Mouse (Mus musculus) v-Abl transformed pro-B cells (cell line): ENCODE data around the gene Nr2e1.

Experiments
- in situ Hi-C, 2 experiments: fragments of 400-800 bp; cut with MboI; formaldehyde crosslinking; loops; one replicate each; pipeline ENCODE4 v1.15.1; 2025; ENCODE audit not compliant: unreplicated experiment in 2 of 2

Nr2e1 gene

DNA sequence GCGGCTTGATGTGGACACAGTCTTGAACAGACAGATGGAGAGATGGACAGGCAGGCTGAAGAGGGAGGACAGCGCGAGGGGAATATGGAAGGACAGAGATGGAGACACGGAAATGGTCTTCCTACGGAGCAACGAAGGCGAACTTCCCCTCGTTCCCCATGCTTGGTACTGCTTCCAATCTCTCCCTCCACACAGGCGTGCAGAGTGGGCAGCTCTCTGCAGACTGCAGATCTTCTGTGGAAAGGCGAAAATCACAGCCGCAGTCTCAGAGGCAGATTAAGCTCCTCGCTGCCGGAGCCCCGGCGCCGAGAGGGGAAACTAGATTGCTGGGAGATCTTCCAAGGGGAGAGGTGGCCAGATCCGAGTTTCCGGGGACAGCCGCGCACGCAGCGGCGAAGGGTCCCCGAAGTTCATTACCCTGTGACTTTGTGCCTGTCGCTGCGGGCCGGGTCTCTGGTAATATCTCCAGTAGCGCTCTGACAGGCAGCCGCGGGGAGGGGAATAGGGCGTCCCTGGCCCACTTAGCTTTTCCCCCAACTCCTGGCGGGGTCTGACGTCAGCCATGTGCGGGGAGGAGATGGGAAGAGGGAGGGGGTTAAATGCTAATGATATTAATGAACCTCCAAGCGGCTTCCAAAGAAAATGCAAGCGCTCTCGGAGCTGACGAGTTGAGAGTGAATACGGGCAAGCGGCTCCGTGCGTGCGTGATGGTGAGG is at the start of gene Nr2e1, which contains the start of gene Ostm1:
Gene Nr2e1, minus strand, starts transcription at position 476 of the 716 bp plus-strand sequence.
Gene Ostm1, plus strand, starts transcription at position 666 of the 716 bp plus-strand sequence.
- in situ Hi-C loops = no loop called here

DNA sequence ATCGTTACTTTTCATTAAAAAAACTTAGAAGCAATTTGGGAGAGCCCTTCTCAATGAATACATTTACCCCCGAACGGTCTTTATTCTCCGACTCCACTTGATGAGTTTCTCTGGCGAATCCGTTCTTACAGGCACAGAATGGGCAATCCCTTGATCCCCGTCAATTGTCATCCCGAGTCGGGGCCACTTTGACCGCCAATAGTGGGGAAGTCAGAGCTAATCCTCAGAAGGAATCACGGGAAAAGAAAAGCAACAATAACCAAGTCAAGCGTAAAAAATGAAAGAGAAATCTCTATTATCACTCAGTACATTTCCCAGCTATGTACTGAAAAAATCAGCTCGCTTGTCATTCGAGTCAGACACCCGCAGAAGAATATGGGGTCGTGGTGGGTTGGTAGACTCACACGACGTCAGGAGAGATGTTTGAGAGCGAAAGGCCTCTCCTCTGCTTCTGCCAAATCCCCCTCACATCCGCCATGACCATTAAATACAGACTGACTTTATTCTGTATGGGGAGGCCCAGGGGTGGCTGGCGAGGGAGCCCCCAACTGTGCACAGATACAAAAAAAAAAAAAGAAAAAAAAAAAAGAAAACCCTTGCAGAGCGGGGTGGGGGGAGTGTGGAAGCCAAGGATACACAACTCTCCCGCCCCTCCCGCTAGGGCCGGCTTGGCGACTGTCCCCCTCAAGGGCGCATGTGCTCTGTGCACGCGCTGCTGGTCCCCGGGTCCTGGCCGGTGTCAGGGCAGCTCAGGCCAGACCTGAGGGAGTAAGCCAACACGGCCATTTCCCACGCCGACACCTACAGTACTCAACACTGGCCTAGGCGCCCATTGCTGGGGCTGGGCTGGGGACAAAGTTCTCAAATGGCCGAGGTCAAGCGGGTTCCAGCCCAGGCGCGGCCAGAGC is 49.3 kb upstream of the Nr2e1 start:
- in situ Hi-C loops = loop anchor here in 1 of 2 experiments (10.0 to 25.0 kb wide), 2 partner anchors 648 to 820 kb away; partner anchors contain the start of genes Cep57l1 and Sesn1

DNA sequence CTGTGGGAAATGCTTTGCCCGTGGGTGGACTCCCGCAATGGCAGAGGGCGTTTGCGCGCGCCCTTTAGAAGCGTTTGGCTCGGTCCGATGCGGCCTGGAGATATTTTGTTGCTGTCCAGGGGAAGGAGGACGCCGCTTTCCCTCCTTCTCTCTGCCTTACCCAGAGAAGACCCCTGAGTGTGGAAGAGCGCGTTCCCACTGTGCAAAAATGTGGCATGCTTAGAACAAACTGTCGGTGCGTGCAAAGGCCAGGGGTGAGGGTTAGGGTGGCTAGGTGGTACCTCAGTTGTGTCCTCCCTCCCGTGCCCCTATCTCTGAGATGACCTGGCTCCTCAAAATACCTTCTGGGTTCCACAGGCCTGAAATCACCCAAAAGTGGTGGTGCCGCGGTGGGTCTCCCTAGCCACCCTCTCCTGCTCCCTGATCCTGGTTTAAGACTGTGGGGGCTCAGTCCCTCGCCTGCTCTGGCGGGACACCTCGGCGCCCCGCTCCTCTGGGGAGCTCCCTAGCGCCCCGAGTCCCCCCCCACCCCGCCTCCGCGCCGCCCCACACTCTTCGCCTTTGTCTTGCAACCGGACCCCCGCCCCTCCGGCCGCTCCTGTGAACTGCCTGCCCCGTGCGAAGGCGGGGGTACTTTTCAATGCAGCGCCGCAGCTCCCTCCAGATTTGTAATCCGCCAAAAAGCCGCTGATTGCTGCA is 48.5 kb upstream of the Nr2e1 start:
- in situ Hi-C loops = loop anchor here in 1 of 2 experiments (10.0 to 25.0 kb wide), 2 partner anchors 647 to 820 kb away; partner anchors contain the start of genes Cep57l1 and Sesn1

DNA sequence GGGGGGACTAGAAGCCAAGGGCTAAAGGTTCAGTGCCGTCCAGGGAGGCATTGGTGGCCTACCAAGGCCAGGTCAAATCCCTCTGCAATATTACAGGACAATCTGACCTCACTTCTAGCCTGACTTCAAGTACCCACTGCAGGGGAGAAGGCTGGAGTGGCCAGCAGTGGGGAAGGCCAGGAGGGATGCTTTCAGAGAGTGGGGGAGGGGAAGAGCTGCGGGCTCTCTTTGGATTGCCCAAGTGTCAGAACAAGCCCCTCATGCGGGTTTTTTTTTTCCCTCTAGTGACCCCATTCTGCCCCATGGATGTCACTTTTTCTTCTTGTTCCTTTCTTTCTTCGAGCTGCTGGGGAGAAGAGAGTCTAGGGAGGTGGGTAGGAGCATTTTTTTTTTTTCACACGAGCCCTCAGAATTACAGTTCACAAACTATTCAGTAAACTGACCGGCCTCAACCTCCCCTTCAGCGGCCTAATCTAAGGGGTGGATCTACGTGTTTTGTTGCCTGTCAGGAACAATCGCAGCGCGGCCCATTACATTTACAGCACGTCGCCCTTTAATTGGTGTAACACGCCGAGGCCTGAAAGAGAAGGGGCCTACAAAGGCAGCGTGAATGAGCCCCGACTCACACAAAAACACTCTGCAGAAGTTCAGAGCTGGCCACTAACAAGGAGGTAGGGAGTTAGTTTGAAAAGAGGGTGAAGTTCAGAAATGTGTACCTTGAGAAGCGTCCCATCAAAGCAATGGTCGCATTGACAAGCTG is 47.3 kb upstream of the Nr2e1 start:
- in situ Hi-C loops = loop anchor here in 1 of 2 experiments (10.0 to 25.0 kb wide), 2 partner anchors 646 to 818 kb away; partner anchors contain the start of genes Cep57l1 and Sesn1

GRCm38 (mm10) chr10:42625907-42626306 is 42.5 kb upstream of the Nr2e1 start:
- in situ Hi-C loops = loop anchor here in 1 of 2 experiments (25.0 kb wide), 1 partner anchor 814 kb away; the partner anchor contains the start of genes Cep57l1 and Sesn1

GRCm38 (mm10) chr10:42618291-42618690 is 34.9 kb upstream of the Nr2e1 start:
- in situ Hi-C loops = loop anchor here in 1 of 2 experiments (25.0 kb wide), 1 partner anchor 781 kb away; no protein-coding TSS in a partner anchor

- in situ Hi-C loops = loop anchor here in 1 of 2 experiments (25.0 kb wide), 1 partner anchor 777 kb away; no protein-coding TSS in a partner anchor
Measured at GRCm38 (mm10) chr10:42614766-42615165, 31.3 kb upstream of the Nr2e1 start.

GRCm38 (mm10) chr10:42613639-42614381 is 30.4 kb upstream of the Nr2e1 start:
- in situ Hi-C loops = loop anchor here in 1 of 2 experiments (25.0 kb wide), 1 partner anchor 777 kb away; no protein-coding TSS in a partner anchor

DNA sequence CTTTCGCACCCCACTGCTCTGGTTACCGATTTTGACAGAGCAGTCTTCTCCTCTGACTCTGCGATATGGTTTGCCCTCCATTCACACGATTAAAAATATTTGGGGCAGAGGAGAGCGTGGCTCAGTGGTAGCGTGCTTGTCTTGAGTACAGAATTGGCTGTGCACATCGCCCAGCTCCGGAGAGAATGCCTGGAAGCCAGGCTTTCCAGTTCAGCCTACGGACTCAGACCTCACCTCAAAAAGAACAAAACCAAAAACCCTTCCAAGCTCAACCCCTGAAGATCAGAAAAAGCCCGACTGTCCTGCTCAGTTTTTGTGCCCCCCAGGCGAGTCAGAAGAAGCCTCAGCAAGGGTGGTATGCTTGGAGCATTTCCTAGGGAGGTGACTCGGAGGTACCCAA is 29.6 kb upstream of the Nr2e1 start:
- in situ Hi-C loops = loop anchor here in 1 of 2 experiments (25.0 kb wide), 1 partner anchor 776 kb away; no protein-coding TSS in a partner anchor

DNA sequence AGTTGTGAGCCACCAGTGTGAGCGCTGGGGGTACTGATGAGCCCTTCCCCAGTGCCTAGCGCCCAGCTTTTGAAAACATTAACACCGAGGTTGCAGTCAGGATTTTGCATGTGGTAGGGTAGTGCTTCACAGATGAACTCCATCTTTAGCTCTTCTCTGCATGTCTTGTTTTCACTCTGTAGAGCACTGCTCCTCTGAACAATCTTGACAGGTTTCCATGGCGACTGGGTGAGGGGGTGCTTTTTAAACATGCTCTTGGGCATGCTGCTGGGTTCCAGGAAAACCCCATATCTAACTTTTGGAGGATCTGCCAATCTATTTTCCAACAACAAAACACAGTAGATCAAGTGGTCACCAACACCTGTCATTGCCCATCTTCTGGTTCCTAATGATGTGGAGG is 23.3 kb upstream of the Nr2e1 start:
- in situ Hi-C loops = loop anchor here in 1 of 2 experiments (25.0 kb wide), 1 partner anchor 769 kb away; no protein-coding TSS in a partner anchor

DNA sequence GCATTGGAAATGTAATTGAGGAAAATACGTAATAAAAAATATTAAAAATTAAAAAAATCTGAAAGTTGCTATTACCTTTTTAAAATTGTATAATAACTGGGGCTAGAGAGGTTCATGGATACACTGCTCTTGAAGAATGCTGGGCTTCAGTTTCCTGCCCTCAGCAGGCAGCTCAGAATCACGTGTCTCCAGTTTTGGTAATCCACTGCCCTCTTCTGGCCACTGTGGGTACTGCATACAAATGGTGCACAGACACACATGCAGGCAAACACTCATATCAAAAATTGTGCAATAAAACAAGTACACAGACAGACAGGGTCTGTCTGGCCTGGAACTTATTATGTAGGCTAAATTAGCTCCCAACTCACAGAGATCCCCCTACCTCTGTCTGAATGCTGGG is 21.4 kb upstream of the Nr2e1 start:
- in situ Hi-C loops = loop anchor here in 1 of 2 experiments (25.0 kb wide), 1 partner anchor 768 kb away; no protein-coding TSS in a partner anchor

GRCm38 (mm10) chr10:42601556-42601955 is 18.1 kb upstream of the Nr2e1 start:
- in situ Hi-C loops = loop anchor here in 1 of 2 experiments (25.0 kb wide), 1 partner anchor 764 kb away; no protein-coding TSS in a partner anchor

- in situ Hi-C loops = no loop called here
Measured at GRCm38 (mm10) chr10:42598615-42599014, 15.2 kb upstream of the Nr2e1 start.

- in situ Hi-C loops = no loop called here
Measured at GRCm38 (mm10) chr10:42593201-42593600, 9.8 kb upstream of the Nr2e1 start.

DNA sequence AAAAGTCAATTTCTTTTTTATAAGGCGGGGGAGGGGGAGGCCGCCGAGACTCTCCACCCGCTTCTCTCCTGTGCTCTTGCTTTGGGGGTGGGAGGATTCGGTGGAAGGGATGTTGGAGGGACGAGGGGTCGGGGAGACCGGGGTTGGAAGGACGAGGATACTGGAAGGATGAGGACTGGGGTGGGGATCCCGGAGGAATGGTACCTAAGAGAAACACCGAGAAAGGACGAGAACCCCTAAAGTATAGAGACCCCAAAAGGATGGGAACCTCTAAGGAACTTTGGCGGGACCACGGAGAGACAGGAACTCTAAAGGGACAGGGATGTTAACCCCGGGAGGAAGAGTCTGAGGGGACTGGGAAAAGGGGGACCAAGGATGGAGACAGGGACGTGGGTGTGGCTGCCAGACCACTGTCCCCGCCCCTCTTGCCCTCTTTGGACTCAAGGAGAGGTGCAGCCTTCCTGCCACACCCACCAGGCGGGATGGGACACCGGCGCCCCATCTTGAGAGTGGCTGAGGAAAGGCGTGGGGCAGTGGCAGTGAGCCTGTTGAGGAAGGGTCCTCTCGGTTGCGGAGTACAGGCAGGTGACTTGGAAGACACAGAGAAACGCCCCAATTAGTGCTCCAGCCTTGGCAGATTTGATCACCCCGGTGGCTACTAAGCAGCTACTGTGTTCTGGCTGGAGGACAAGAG is 8.7 kb upstream of the Nr2e1 start:
- in situ Hi-C loops = no loop called here

- in situ Hi-C loops = no loop called here
Measured at GRCm38 (mm10) chr10:42591185-42591992, 8.0 kb upstream of the Nr2e1 start.
